Mouse (Mus musculus) hindbrain, postnatal 0 days (tissue): Measurements from ENCODE around the gene Atxn7. TPM values are rescaled to one million over a fixed set of nuclear protein-coding genes. Genes with fewer than 3 reads are reported as not detected.
A peak's percentile ranks its signal among the peaks of the same experiment; 100 is the strongest.

Source experiments
- ATAC-seq: fragments of 200-750 bp; cut with Nextera tagmentation; 2 replicates; pipeline ENCODE4 v1.8.0; 2017; ENCODE audit warnings: mild to moderate bottlenecking, moderate TSS enrichment, moderate library complexity
- DNase-seq: peaks from one replicate; pipeline ENCODE4 v3.0.0-alpha.2; 2015; ENCODE audit warnings: low spot score
- H3K27ac ChIP-seq: fragments of 300-500 bp; sonication (generic); 2 replicates; pipeline ENCODE4 v1.5.1; 2014; ENCODE audit warnings: mild to moderate bottlenecking
- H3K27me3 ChIP-seq: fragments of 300-500 bp; sonication (generic); 2 replicates; pipeline ENCODE4 v1.6.1; 2014; ENCODE audit warnings: low read length, mixed read lengths; ENCODE audit not compliant: insufficient read depth
- H3K36me3 ChIP-seq: fragments of 300-500 bp; sonication (generic); 2 replicates; pipeline ENCODE4 v1.6.1; 2014; ENCODE audit warnings: low read length, mixed read lengths; ENCODE audit not compliant: insufficient read depth
- H3K4me1 ChIP-seq: fragments of 300-500 bp; sonication (generic); 2 replicates; pipeline ENCODE4 v1.6.1; 2014; ENCODE audit warnings: antibody characterized with exemption, low read length, mixed read lengths; ENCODE audit not compliant: insufficient read depth
- H3K4me2 ChIP-seq: fragments of 300-500 bp; sonication (generic); 2 replicates; pipeline ENCODE4 v1.6.1; 2014; ENCODE audit warnings: low read depth, mild to moderate bottlenecking, low read length, moderate library complexity, mixed read lengths
- H3K4me3 ChIP-seq: fragments of 300-500 bp; sonication (generic); 2 replicates; pipeline ENCODE4 v1.5.1; 2014; ENCODE audit warnings: low read length
- H3K9ac ChIP-seq: fragments of 300-500 bp; sonication (generic); replicated peaks from 2 replicates; pipeline ENCODE4 v1.6.1; 2014; ENCODE audit warnings: mild to moderate bottlenecking, low read length, moderate library complexity, mixed read lengths
- H3K9me3 ChIP-seq: fragments of 300-500 bp; sonication (generic); 2 replicates; pipeline ENCODE4 v1.6.1; 2016; ENCODE audit warnings: low read length, mixed read lengths
- CTCF ChIP-seq: IDR thresholded peaks from 2 replicates; pipeline ENCODE4 v1.5.1; 2016; ENCODE audit warnings: antibody characterized with exemption, control low read depth, low read depth
- WGBS: fragments of 180-500 bp; shearing (Covaris S2); extraction: QIAGEN DNeasy Blood & Tissue Kit; methylation state at CpG from one replicate; pipeline ENCODE4 v1.1.7; 2014; 5-methylcytosine and 5-hydroxymethylcytosine counted together
- polyA plus RNA-seq: library from polyadenylated mRNA; unstranded; fragments of >200 nt; fragmentation: Nextera tagmentation; extraction: Ambion mirVana; gene quantifications from 2 replicates; pipeline ENCODE4 v1.2.1, GENCODE M21; 2015
- total RNA-seq: library from RNA; depleted of rRNA; stranded (reverse); fragments of >200 nt; gene quantifications from 2 replicates; pipeline ENCODE4 v1.2.3, GENCODE M21; 2014

Atxn7 gene
- total and polyA plus RNA-seq, 2 experiments from 2014 or later: 2.9 to 11.7 TPM

DNA sequence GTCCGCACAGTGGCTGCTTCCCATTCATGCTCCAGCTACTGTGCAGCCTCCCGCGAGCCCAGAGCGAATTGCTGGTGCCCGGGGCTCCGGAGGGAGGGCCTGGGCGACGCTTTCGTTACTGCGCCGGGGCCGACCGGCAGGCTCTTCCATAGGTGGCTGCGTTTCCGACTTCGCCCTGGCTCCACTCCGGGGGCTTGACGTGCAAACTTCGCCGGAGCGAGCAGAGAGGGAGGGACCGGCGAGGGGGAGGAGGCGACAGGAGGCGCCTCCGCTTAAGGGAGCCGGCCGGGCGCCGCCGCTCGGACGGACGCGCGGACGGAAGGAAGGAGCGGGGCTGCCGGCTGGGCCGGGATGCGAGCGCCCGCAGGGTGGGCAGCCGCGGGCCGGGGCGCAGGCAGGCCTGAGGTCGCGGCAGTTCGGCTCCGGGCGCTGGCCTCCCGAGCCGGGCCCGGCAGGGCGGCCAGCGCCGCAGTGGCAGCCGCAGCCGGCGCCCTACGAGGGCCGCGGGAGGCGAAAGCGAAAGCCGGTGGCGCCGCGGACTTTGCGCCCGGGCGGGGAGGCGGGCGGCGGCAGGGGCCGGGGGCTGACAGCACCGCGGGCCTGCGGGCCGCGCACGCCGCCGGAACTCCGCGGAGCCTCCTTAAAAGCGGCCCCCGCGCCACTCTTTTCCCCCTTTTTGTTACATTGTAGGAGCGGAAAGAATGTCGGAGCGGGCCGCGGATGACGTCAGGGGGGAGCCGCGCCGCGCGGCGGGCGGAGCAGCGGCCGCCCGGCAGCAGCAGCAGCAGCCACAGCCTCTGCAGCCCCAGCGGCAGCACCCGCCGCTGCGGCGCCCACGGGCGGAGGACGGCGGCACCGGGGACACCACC is 51.4 kb downstream of the Atxn7 start:
- ATAC-seq (peak; percentile 89), DNase-seq (peak; percentile 89)
- TF ChIP-seq CTCF: no peak
- H3K4me2 ChIP-seq: peak overlapping the region; percentile 94
- no peaks in the 10 kb centered on the region for H3K27me3 ChIP-seq
- peak overlapping the region; percentile 90 for H3K4me3 ChIP-seq
- H3K9ac ChIP-seq: peak overlapping the region; percentile 99
- peak overlapping the region; percentile 99 for H3K27ac ChIP-seq
- H3K4me1 ChIP-seq: no peaks in the 10 kb centered on the region; the same call in 1 of the 2 replicates
- H3K36me3 ChIP-seq: no peaks in the 10 kb centered on the region
- WGBS: 1% methylated on average over 75 of the region's 116 CpGs
- no peaks in the 10 kb centered on the region for H3K9me3 ChIP-seq

DNA sequence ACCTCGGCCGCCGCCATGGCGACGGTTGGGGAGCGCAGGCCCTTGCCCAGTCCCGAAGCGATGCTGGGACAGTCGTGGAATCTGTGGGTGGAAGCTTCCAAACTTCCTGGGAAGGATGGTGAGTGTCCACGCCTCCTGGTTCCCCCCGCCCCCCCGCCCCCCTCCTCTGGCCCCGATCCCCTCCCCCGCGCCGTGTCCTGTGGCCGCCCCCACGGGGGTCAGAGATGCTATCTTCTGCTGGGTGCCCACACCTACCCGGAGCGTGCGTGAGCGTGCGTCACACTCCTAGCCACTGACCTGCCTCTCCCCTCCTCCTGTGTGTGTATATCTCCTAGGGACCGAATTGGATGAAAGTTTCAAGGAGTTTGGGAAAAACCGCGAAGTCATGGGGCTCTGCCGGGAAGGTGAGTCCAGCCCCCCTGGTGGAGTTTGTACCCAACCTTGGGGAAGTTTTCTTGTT is 52.0 kb downstream of the Atxn7 start:
- H3K9me3 ChIP-seq: no peaks in the 10 kb centered on the region
- H3K4me1 ChIP-seq: no peaks in the 10 kb centered on the region; the same call in 1 of the 2 replicates
- peak overlapping the region; percentile 99 for H3K9ac ChIP-seq
- DNase-seq (peak; percentile 38), ATAC-seq (peak; percentile 68; the same call in 1 of the 2 replicates)
- H3K27me3 ChIP-seq: no peaks in the 10 kb centered on the region
- no peaks in the 10 kb centered on the region for H3K36me3 ChIP-seq
- H3K27ac ChIP-seq: peak overlapping the region; percentile 99
- WGBS: 0% methylated on average over 16 of the region's 27 CpGs
- peak overlapping the region; percentile 90 for H3K4me3 ChIP-seq
- peak overlapping the region; percentile 94 for H3K4me2 ChIP-seq
- no peak for TF ChIP-seq CTCF

DNA sequence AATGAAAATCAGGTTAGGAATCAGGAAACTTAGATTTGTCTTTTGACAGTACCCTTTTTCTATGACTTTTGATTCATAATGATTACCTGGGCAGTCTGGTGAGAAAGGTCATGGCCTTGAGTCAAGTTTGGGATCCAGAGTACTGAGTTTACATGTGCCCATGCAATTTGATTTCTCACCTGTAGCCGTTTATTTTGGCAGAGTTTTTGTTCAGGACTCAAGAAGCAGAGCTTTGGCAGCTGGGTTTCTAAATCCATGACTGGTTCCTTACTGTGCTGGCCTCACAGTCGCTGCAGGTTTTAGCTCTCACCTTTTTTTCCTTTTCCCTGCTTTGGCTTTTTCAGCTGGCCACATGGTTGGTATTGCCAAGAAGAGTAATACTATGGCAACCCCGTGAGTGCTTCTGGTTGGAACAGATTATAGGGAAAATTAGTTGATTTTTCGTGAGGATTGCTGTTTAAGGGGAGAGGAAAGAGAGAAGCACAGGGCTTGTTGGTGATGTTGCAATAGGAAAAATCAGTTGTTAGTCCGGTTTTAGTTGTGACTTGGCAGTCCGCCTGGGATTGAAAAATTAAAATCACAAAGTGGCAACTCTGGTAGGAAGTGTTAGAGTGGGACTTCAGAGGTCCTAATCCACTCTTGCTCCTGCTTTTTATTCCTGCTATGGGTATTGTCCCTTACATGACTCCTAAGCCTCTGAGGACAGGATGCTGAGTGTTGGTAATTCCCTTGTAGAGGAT is 53.6 kb downstream of the Atxn7 start:
- Histone ChIP-seq H3K27me3 (no peaks in the 10 kb centered on the region), H3K4me2 (no peak overlapping the region), H3K9ac (no peak overlapping the region), H3K27ac (no peak overlapping the region), H3K4me1 (no peaks in the 10 kb centered on the region; the same call in 1 of the 2 replicates), H3K9me3 (no peaks in the 10 kb centered on the region), H3K36me3 (no peaks in the 10 kb centered on the region), H3K4me3 (no peak overlapping the region)
- TF ChIP-seq CTCF: no peak
- ATAC-seq: no peak
- 73% methylated on average over 6 of the region's 6 CpGs for WGBS
- DNase-seq: no peak

- ATAC-seq: peak; percentile 63; the same call in 1 of the 2 replicates
- peaks cover 7% of the 10 kb centered on the region; the same call in 1 of the 2 replicates for H3K36me3 ChIP-seq
- DNase-seq: peak; percentile 14
- H3K4me2 ChIP-seq: no peak overlapping the region
- H3K9me3 ChIP-seq: no peaks in the 10 kb centered on the region
- WGBS: 86% methylated on average over 6 of the region's 6 CpGs
- no peaks in the 10 kb centered on the region for H3K27me3 ChIP-seq
- no peaks in the 10 kb centered on the region for H3K4me1 ChIP-seq
- peak; percentile 62 for TF ChIP-seq CTCF
- H3K4me3 ChIP-seq: no peak overlapping the region
- H3K9ac ChIP-seq: no peak overlapping the region
- H3K27ac ChIP-seq: no peak overlapping the region
These were observed 58.1 kb downstream of the Atxn7 start for GRCm38 (mm10) chr14:14019155-14019894.

DNA sequence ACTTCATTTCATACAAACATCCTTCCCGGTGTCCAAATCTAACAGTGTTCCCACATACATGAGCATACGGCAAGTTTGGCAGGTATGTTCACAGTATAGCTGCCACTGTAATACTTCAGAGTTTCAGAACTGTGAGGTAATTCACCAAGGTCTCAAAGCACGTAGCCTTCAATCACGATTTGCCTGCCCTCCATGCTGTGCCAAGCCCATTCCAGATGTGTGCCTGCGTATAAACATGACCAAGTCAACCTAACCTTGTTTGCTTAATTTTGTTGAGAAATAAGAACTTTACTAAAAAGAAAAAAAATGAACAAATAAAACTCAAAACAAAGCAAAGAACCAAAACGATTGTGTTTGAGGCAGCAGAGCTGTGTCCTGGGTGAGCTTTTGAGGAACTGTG is 60.0 kb downstream of the Atxn7 start:
- Histone ChIP-seq H3K4me3 (no peak overlapping the region), H3K9ac (no peak overlapping the region), H3K27me3 (no peaks in the 10 kb centered on the region), H3K4me1 (no peaks in the 10 kb centered on the region), H3K27ac (no peak overlapping the region), H3K9me3 (no peaks in the 10 kb centered on the region), H3K36me3 (peaks cover 7% of the 10 kb centered on the region; the same call in 1 of the 2 replicates), H3K4me2 (no peak overlapping the region)
- TF ChIP-seq CTCF: no peak
- DNase-seq: no peak
- no peak for ATAC-seq
- WGBS: 93% methylated on average over 6 of the region's 6 CpGs

GRCm38 (mm10) chr14:14025870-14026269 is 64.6 kb downstream of the Atxn7 start:
- Histone ChIP-seq H3K27ac (no peak overlapping the region), H3K4me3 (no peak overlapping the region), H3K9ac (no peak overlapping the region), H3K36me3 (peaks cover 2% of the 10 kb centered on the region; the same call in 1 of the 2 replicates), H3K4me1 (no peaks in the 10 kb centered on the region), H3K27me3 (no peaks in the 10 kb centered on the region), H3K9me3 (no peaks in the 10 kb centered on the region), H3K4me2 (no peak overlapping the region)
- no peak for ATAC-seq
- 95% methylated on average over 8 of the region's 8 CpGs for WGBS
- no peak for DNase-seq
- no peak for TF ChIP-seq CTCF
